Mouse (Mus musculus) hindbrain, embryonic 14.5 days (tissue): ENCODE data around the gene Ccdc63. TPM values are rescaled to one million over a fixed set of nuclear protein-coding genes. Genes with fewer than 3 reads are reported as not detected.

Experiments used
- ATAC-seq: fragments of 200-750 bp; cut with Nextera tagmentation; 2 replicates; pipeline ENCODE4 v1.8.0; 2017; ENCODE audit warnings: moderate number of reproducible peaks, mild to moderate bottlenecking, moderate TSS enrichment, moderate library complexity; ENCODE audit not compliant: low FRiP score
- DNase-seq: peaks from one replicate; pipeline ENCODE4 v3.0.0-alpha.2; 2015; ENCODE audit warnings: low spot score
- H3K27ac ChIP-seq: fragments of 300-500 bp; sonication (generic); 2 replicates; pipeline ENCODE4 v1.5.1; 2014; ENCODE audit warnings: mild to moderate bottlenecking, moderate library complexity
- H3K27me3 ChIP-seq: fragments of 300-500 bp; sonication (generic); 2 replicates; pipeline ENCODE4 v1.6.1; 2014; ENCODE audit warnings: mild to moderate bottlenecking, low read length, mixed read lengths; ENCODE audit not compliant: control insufficient read depth, insufficient read depth
- H3K36me3 ChIP-seq: fragments of 300-500 bp; sonication (generic); replicated peaks from 2 replicates; pipeline ENCODE4 v1.6.1; 2014; ENCODE audit not compliant: control insufficient read depth, insufficient read depth
- H3K4me1 ChIP-seq: fragments of 300-500 bp; sonication (generic); replicated peaks from 2 replicates; pipeline ENCODE4 v1.6.1; 2014; ENCODE audit warnings: antibody characterized with exemption, low read length, mixed read lengths; ENCODE audit not compliant: control insufficient read depth, insufficient read depth
- H3K4me2 ChIP-seq: fragments of 300-500 bp; sonication (generic); replicated peaks from 2 replicates; pipeline ENCODE4 v1.6.1; 2014; ENCODE audit warnings: mild to moderate bottlenecking, moderate library complexity
- H3K4me3 ChIP-seq: fragments of 300-500 bp; sonication (generic); replicated peaks from 2 replicates; pipeline ENCODE4 v1.5.1; 2014; ENCODE audit warnings: mild to moderate bottlenecking, low read length
- H3K9ac ChIP-seq: fragments of 300-500 bp; sonication (generic); 2 replicates; pipeline ENCODE4 v1.6.1; 2014
- H3K9me3 ChIP-seq: fragments of 300-500 bp; sonication (generic); 2 replicates; pipeline ENCODE4 v1.6.1; 2016; ENCODE audit warnings: low read length; ENCODE audit not compliant: control insufficient read depth
- WGBS: fragments of 180-500 bp; shearing (Covaris S2); extraction: QIAGEN DNeasy Blood & Tissue Kit; methylation state at CpG from one replicate; pipeline ENCODE4 v1.1.7; 2014; 5-methylcytosine and 5-hydroxymethylcytosine counted together
- polyA plus RNA-seq: library from polyadenylated mRNA; unstranded; fragments of >200 nt; fragmentation: Nextera tagmentation; extraction: Ambion mirVana; gene quantifications from 2 replicates; pipeline ENCODE4 v1.2.1, GENCODE M21; 2014

Gene Ccdc63
- polyA plus RNA-seq, 1 experiment from 2014 or later: 0.23 TPM

GRCm38 (mm10) chr5:122104201-122104600 is 36.4 kb downstream of the Ccdc63 start:
- Histone ChIP-seq H3K36me3 (no peaks in the 10 kb centered on the region), H3K27me3 (no peaks in the 10 kb centered on the region), H3K27ac (no peak overlapping the region), H3K4me3 (no peak overlapping the region), H3K9ac (no peak overlapping the region), H3K4me1 (no peaks in the 10 kb centered on the region; the same call in 1 of the 2 replicates), H3K9me3 (no peaks in the 10 kb centered on the region), H3K4me2 (no peak overlapping the region)
- DNase-seq (no peak), ATAC-seq (no peak)
- 28% methylated on average over 2 of the region's 2 CpGs for WGBS

- no peaks in the 10 kb centered on the region for H3K9me3 ChIP-seq
- no peak overlapping the region; the same call in 1 of the 2 replicates for H3K27ac ChIP-seq
- no peak for ATAC-seq
- peak overlapping the region; percentile 38 for H3K4me2 ChIP-seq
- H3K4me1 ChIP-seq: no peaks in the 10 kb centered on the region; the same call in 1 of the 2 replicates
- DNase-seq: no peak
- H3K4me3 ChIP-seq: no peak overlapping the region
- no peaks in the 10 kb centered on the region for H3K27me3 ChIP-seq
- H3K36me3 ChIP-seq: no peaks in the 10 kb centered on the region
- peak overlapping the region; percentile 31; the same call in 1 of the 2 replicates for H3K9ac ChIP-seq
- 37% methylated on average over 12 of the region's 12 CpGs for WGBS
Observed at GRCm38 (mm10) chr5:122103075-122103474, 37.5 kb downstream of the Ccdc63 start.

GRCm38 (mm10) chr5:122102476-122103050 is 38.1 kb downstream of the Ccdc63 start:
- DNase-seq (no peak), ATAC-seq (no peak)
- Histone ChIP-seq H3K9me3 (no peaks in the 10 kb centered on the region), H3K4me2 (peak overlapping the region; percentile 38; the same call in 1 of the 2 replicates), H3K27me3 (no peaks in the 10 kb centered on the region), H3K4me3 (no peak overlapping the region), H3K4me1 (no peaks in the 10 kb centered on the region; the same call in 1 of the 2 replicates), H3K36me3 (no peaks in the 10 kb centered on the region), H3K9ac (peak overlapping the region; percentile 31; the same call in 1 of the 2 replicates), H3K27ac (no peak overlapping the region; the same call in 1 of the 2 replicates)
- 31% methylated on average over 7 of the region's 7 CpGs for WGBS

GRCm38 (mm10) chr5:122094439-122094838 is 46.2 kb downstream of the Ccdc63 start:
- H3K27ac ChIP-seq: no peak overlapping the region
- no peaks in the 10 kb centered on the region for H3K4me1 ChIP-seq
- H3K4me2 ChIP-seq: no peak overlapping the region
- H3K27me3 ChIP-seq: no peaks in the 10 kb centered on the region
- H3K4me3 ChIP-seq: no peak overlapping the region
- WGBS: 90% methylated on average over 10 of the region's 10 CpGs
- no peak for DNase-seq
- H3K36me3 ChIP-seq: no peaks in the 10 kb centered on the region
- no peaks in the 10 kb centered on the region for H3K9me3 ChIP-seq
- ATAC-seq: no peak
- H3K9ac ChIP-seq: no peak overlapping the region

GRCm38 (mm10) chr5:122093734-122094133 is 46.9 kb downstream of the Ccdc63 start:
- ATAC-seq: no peak
- no peak for DNase-seq

GRCm38 (mm10) chr5:122092794-122093193 is 47.8 kb downstream of the Ccdc63 start:
- H3K9me3 ChIP-seq: no peaks in the 10 kb centered on the region
- H3K27ac ChIP-seq: no peak overlapping the region
- no peaks in the 10 kb centered on the region for H3K27me3 ChIP-seq
- DNase-seq: no peak
- ATAC-seq: no peak
- H3K36me3 ChIP-seq: no peaks in the 10 kb centered on the region
- WGBS: 48% methylated on average over 11 of the region's 11 CpGs
- no peaks in the 10 kb centered on the region for H3K4me1 ChIP-seq
- no peak overlapping the region for H3K4me2 ChIP-seq
- H3K4me3 ChIP-seq: no peak overlapping the region
- H3K9ac ChIP-seq: no peak overlapping the region

More at GRCm38 (mm10) chr5:122093734-122094133, 46.9 kb downstream of the Ccdc63 start:
- no peaks in the 10 kb centered on the region for H3K9me3 ChIP-seq
- WGBS: 84% methylated on average over 14 of the region's 14 CpGs
- no peaks in the 10 kb centered on the region for H3K36me3 ChIP-seq
- H3K4me3 ChIP-seq: no peak overlapping the region
- no peaks in the 10 kb centered on the region for H3K4me1 ChIP-seq
- no peaks in the 10 kb centered on the region for H3K27me3 ChIP-seq
- no peak overlapping the region for H3K4me2 ChIP-seq
- no peak overlapping the region for H3K27ac ChIP-seq
- H3K9ac ChIP-seq: no peak overlapping the region

- DNase-seq (peak; percentile 77), ATAC-seq (no peak)
- H3K36me3 ChIP-seq: no peaks in the 10 kb centered on the region
- no peak overlapping the region for H3K27ac ChIP-seq
- 14% methylated on average over 15 of the region's 15 CpGs for WGBS
- H3K27me3 ChIP-seq: no peaks in the 10 kb centered on the region
- H3K4me1 ChIP-seq: no peaks in the 10 kb centered on the region
- H3K4me3 ChIP-seq: no peak overlapping the region
- H3K4me2 ChIP-seq: no peak overlapping the region
- no peak overlapping the region for H3K9ac ChIP-seq
- no peaks in the 10 kb centered on the region for H3K9me3 ChIP-seq
Observed at GRCm38 (mm10) chr5:122091070-122091469, 49.6 kb downstream of the Ccdc63 start.

GRCm38 (mm10) chr5:122089664-122090063 is 51.0 kb downstream of the Ccdc63 start:
- Histone ChIP-seq H3K9me3 (no peaks in the 10 kb centered on the region), H3K4me1 (no peaks in the 10 kb centered on the region), H3K4me2 (no peak overlapping the region), H3K4me3 (no peak overlapping the region), H3K9ac (no peak overlapping the region), H3K36me3 (no peaks in the 10 kb centered on the region), H3K27me3 (no peaks in the 10 kb centered on the region), H3K27ac (no peak overlapping the region)
- WGBS: 85% methylated on average over 8 of the region's 8 CpGs
- DNase-seq: no peak
- no peak for ATAC-seq

- Histone ChIP-seq H3K36me3 (no peaks in the 10 kb centered on the region), H3K27me3 (no peaks in the 10 kb centered on the region), H3K4me2 (no peak overlapping the region), H3K4me3 (no peak overlapping the region), H3K9ac (no peak overlapping the region), H3K27ac (no peak overlapping the region), H3K4me1 (no peaks in the 10 kb centered on the region), H3K9me3 (no peaks in the 10 kb centered on the region)
- ATAC-seq: peak; percentile 60
- 2% methylated on average over 5 of the region's 5 CpGs for whole genome bisulfite sequencing
- DNase-seq: peak; percentile 95
Observed at GRCm38 (mm10) chr5:122088917-122089316, 51.7 kb downstream of the Ccdc63 start.

- Histone ChIP-seq H3K4me1 (no peaks in the 10 kb centered on the region), H3K4me3 (no peak overlapping the region), H3K27me3 (no peaks in the 10 kb centered on the region), H3K9me3 (no peaks in the 10 kb centered on the region), H3K9ac (no peak overlapping the region), H3K36me3 (no peaks in the 10 kb centered on the region), H3K4me2 (no peak overlapping the region), H3K27ac (no peak overlapping the region)
- 69% methylated on average over 3 of the region's 3 CpGs for whole genome bisulfite sequencing
- ATAC-seq: no peak
- DNase-seq: no peak
Observed at GRCm38 (mm10) chr5:122086121-122086520, 54.5 kb downstream of the Ccdc63 start.
